Comparison of ENCODE assay signal across 28 mouse cellular contexts in genomic region chr19:10167951-10168350, GRCm38 (mm10).
"Had no signal": no experiment of that assay in that cellular context is flagged by ENCODE, and none has a peak within 500 bp of the region (broad histone marks: within the 10 kb centered on the region; RNA-seq: fewer than 3 reads in every experiment).

No protein-coding gene starts in this region.

- H3K36me3 ChIP-seq: embryonic facial prominence, embryonic 10.5 days; embryonic facial prominence, embryonic 12.5 days; embryonic facial prominence, embryonic 13.5 days; embryonic facial prominence, embryonic 15.5 days; forebrain, embryonic 10.5 days; forebrain, embryonic 12.5 days; forebrain, embryonic 15.5 days had no signal

- ATAC-seq: forebrain, embryonic 13.5 days; forebrain, embryonic 14.5 days; forebrain, embryonic 15.5 days; forebrain, embryonic 16.5 days; forebrain, postnatal 0 days had no signal

- H3K4me3 ChIP-seq: embryonic facial prominence, embryonic 10.5 days; embryonic facial prominence, embryonic 12.5 days; embryonic facial prominence, embryonic 13.5 days; embryonic facial prominence, embryonic 15.5 days; erythroblast, embryonic 14.5 days; forebrain, embryonic 10.5 days; forebrain, embryonic 12.5 days; forebrain, embryonic 13.5 days; forebrain, embryonic 15.5 days; gastrocnemius, adult 2 months; heart, adult 2 months had no signal

- H3K27ac ChIP-seq: embryonic facial prominence, embryonic 10.5 days; embryonic facial prominence, embryonic 12.5 days; embryonic facial prominence, embryonic 13.5 days; embryonic facial prominence, embryonic 15.5 days; forebrain, embryonic 10.5 days; forebrain, embryonic 12.5 days; forebrain, embryonic 13.5 days; forebrain, embryonic 15.5 days; gastrocnemius, adult 2 months; heart, adult 2 months had no signal

- H3K9me3 ChIP-seq: embryonic facial prominence, embryonic 10.5 days; embryonic facial prominence, embryonic 12.5 days; embryonic facial prominence, embryonic 13.5 days; embryonic facial prominence, embryonic 15.5 days; forebrain, embryonic 10.5 days; forebrain, embryonic 12.5 days; forebrain, embryonic 13.5 days; forebrain, embryonic 15.5 days had no signal

- H3K4me1 ChIP-seq: embryonic facial prominence, embryonic 10.5 days; embryonic facial prominence, embryonic 12.5 days; embryonic facial prominence, embryonic 13.5 days; embryonic facial prominence, embryonic 15.5 days; forebrain, embryonic 10.5 days; forebrain, embryonic 12.5 days; forebrain, embryonic 13.5 days; forebrain, embryonic 15.5 days had no signal

- H3K4me2 ChIP-seq: embryonic facial prominence, embryonic 12.5 days; embryonic facial prominence, embryonic 13.5 days; embryonic facial prominence, embryonic 15.5 days; forebrain, embryonic 12.5 days; forebrain, embryonic 13.5 days; forebrain, embryonic 15.5 days had no signal

- H3K9ac ChIP-seq: embryonic facial prominence, embryonic 12.5 days; embryonic facial prominence, embryonic 13.5 days; embryonic facial prominence, embryonic 15.5 days; forebrain, embryonic 12.5 days; forebrain, embryonic 13.5 days; forebrain, embryonic 15.5 days; forebrain, postnatal 0 days had no signal

- DNase-seq: cerebellum, adult 2 months; cerebellum, adult 8-10 months; cerebellum, adult 9-10 months; cerebellum, adult 9-11 months; cerebellum, postnatal 10 days; cerebellum, postnatal 14 days; cerebellum, postnatal 25 days; cerebellum, postnatal 36 days; embryo, embryonic 11 days; forebrain, postnatal 0 days; gastrocnemius, adult 2 months; gastrocnemius, postnatal 10 days; gastrocnemius, postnatal 14 days; gastrocnemius, postnatal 25 days; gastrocnemius, postnatal 36 days; heart, adult 18-20 months; heart, adult 2 months had no signal

- H3K27me3 ChIP-seq: embryonic facial prominence, embryonic 12.5 days; embryonic facial prominence, embryonic 13.5 days; embryonic facial prominence, embryonic 15.5 days; forebrain, embryonic 12.5 days; forebrain, embryonic 13.5 days; forebrain, embryonic 15.5 days had no signal
